Mouse (Mus musculus): ENCODE results near the gene Asgr1.

- TF ChIP-seq EP300 (IDR thresholded peaks at IDR 0.05; ENCODE audit: low read depth) (no peak), CTCF (IDR thresholded peaks at IDR 0.05; ENCODE audit: low read depth) (no peak)
These were observed 4.5 kb upstream of the Asgr1 start for GRCm38 (mm10) chr11:70049366-70049765.
